Mouse (Mus musculus) megakaryocyte, embryonic 14.5 days (primary cell): ENCODE data around the gene Fbxo5.

ENCODE experiments used
- FLI1 ChIP-seq: IDR thresholded peaks from 2 replicates; pipeline ENCODE4 v1.6.1; 2012; ENCODE audit warnings: low read length, inconsistent platforms, mixed read lengths
- GATA1 ChIP-seq: IDR thresholded peaks from 3 replicates; pipeline ENCODE4 v1.6.1; 2012; ENCODE audit warnings: mixed read lengths, low read length, inconsistent platforms, borderline replicate concordance

GRCm38 (mm10) chr10:5805731-5806307 lies 419 bp upstream of the Fbxo5 start:
- TF ChIP-seq GATA1 (no peak), FLI1 (no peak)
